Mouse (Mus musculus) embryonic fibroblast, embryonic 13.5 days (primary cell): Measurements from ENCODE around the gene Sh3bp2.
"Not testable (repeated sequence)": the region's sequence is repeated elsewhere in the genome, so short reads cannot be mapped to it uniquely, and the experiment has no call there.

Experiments used
- CTCF ChIP-seq: IDR thresholded peaks from 2 replicates; pipeline ENCODE4 v1.5.1; 2011; ENCODE audit warnings: mild to moderate bottlenecking, control low read depth, low read length, moderate library complexity, borderline replicate concordance; ENCODE audit not compliant: insufficient read depth
- POLR2A ChIP-seq: IDR thresholded peaks from 2 replicates; pipeline ENCODE4 v1.6.1; 2011; ENCODE audit warnings: low read depth, mild to moderate bottlenecking, control low read depth, low read length, moderate library complexity

DNA sequence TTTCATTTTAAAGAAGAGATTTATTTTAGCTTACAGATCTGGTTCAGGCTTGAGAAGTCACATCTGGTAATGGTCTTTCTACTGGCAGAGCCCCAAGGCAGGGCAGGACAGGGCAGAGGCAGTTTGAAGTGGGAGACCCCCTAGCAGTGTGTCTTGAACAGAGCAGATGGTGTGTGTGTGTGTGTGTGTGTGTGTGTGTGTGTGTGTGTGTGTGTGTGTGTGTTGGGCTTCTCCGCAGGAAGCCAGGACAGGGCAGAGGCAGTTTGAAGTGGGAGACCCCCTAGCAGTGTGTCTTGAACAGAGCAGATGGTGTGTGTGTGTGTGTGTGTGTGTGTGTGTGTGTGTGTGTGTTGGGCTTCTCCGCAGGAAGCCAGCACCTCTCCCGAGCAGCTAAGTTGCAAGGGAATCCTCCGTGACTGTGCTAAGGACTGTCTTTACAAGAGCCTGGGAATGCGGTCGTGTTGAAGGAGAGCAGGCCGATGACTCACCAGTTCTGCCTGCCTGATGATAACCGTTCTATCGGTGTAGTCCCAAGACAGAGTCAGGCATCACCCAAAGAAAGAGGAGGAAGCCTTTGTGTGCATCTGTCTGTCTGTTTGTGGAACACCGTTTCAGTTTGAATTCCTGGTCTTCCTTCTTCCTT lies 56.2 kb downstream of the Sh3bp2 start:
- not testable (repeated sequence) for TF ChIP-seq CTCF, POLR2A
